Mouse (Mus musculus) kidney, adult 2 months (tissue): ENCODE results near the gene Gm21903.

Experiments used
- CTCF ChIP-seq: fragments of 200-500 bp; conservative IDR thresholded peaks from 2 replicates; pipeline ENCODE4 v1.5.1; 2011; ENCODE audit warnings: low read depth, mild to moderate bottlenecking, control low read depth, low read length, moderate library complexity, mixed read lengths; ENCODE audit not compliant: insufficient read depth, insufficient read length
- POLR2A ChIP-seq: fragments of 200-500 bp; IDR thresholded peaks from one replicate; pipeline ENCODE4 v1.6.1; 2011; ENCODE audit warnings: low read depth, low read length, control low read depth

DNA sequence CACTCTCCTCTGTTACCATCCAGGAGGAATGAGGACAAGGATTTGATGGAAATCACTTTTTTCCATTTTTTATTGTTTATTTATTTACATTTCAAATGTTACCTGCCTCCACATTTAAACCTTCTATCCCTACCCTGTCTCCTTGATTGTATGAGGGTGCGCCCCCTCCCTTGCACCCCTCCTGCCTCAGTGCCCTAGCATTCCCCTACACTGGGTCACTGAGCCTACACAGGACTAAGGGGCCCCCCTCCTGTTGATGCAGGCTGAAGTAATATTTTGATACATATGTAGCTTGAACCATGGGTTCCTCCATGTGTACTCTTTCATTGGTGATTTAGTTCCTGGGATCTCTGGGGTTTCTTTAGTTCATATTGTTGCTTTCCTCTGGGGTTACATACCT, 33.3 kb downstream of the Gm21903 start:
- TF ChIP-seq POLR2A: no peak
- no peak for TF ChIP-seq CTCF
